Mouse (Mus musculus) midbrain, embryonic 15.5 days (tissue): ENCODE measurements around the gene Clcc1. TPM values are rescaled to one million over a fixed set of nuclear protein-coding genes. Genes with fewer than 3 reads are reported as not detected.
"Not testable (repeated sequence)": the region's sequence is repeated elsewhere in the genome, so short reads cannot be mapped to it uniquely, and the experiment has no call there.

Experiments
- ATAC-seq: fragments of 200-750 bp; cut with Nextera tagmentation; replicated peaks from 2 replicates; pipeline ENCODE4 v1.8.0; 2017; ENCODE audit warnings: moderate TSS enrichment
- H3K27ac ChIP-seq: fragments of 300-500 bp; sonication (generic); 2 replicates; pipeline ENCODE4 v1.5.1; 2015; ENCODE audit warnings: mild to moderate bottlenecking, inconsistent platforms
- H3K27me3 ChIP-seq: fragments of 300-500 bp; sonication (generic); replicated peaks from 2 replicates; pipeline ENCODE4 v1.6.1; 2015; ENCODE audit warnings: inconsistent platforms
- H3K36me3 ChIP-seq: fragments of 300-500 bp; sonication (generic); replicated peaks from 2 replicates; pipeline ENCODE4 v1.6.1; 2015; ENCODE audit warnings: inconsistent platforms
- H3K4me1 ChIP-seq: fragments of 300-500 bp; sonication (generic); 2 replicates; pipeline ENCODE4 v1.6.1; 2015; ENCODE audit warnings: inconsistent platforms
- H3K4me2 ChIP-seq: fragments of 300-500 bp; sonication (generic); 2 replicates; pipeline ENCODE4 v1.6.1; 2015; ENCODE audit warnings: inconsistent platforms, mild to moderate bottlenecking, moderate library complexity
- H3K4me3 ChIP-seq: fragments of 300-500 bp; sonication (generic); 2 replicates; pipeline ENCODE4 v1.5.1; 2015; ENCODE audit warnings: mild to moderate bottlenecking, inconsistent platforms
- H3K9ac ChIP-seq: fragments of 300-500 bp; sonication (generic); 2 replicates; pipeline ENCODE4 v1.6.1; 2015; ENCODE audit warnings: mild to moderate bottlenecking, inconsistent platforms
- H3K9me3 ChIP-seq: fragments of 300-500 bp; sonication (generic); 2 replicates; pipeline ENCODE4 v1.6.1; 2016; ENCODE audit warnings: inconsistent platforms
- WGBS: fragments of 180-500 bp; shearing (Covaris S2); methylation state at CpG from one replicate; pipeline ENCODE4 v1.1.7; 2015; ENCODE audit warnings: mixed read lengths; 5-methylcytosine and 5-hydroxymethylcytosine counted together
- polyA plus RNA-seq: library from polyadenylated mRNA; unstranded; fragments of >200 nt; fragmentation: Nextera tagmentation; extraction: Ambion mirVana; gene quantifications from 2 replicates; pipeline ENCODE4 v1.2.1, GENCODE M21; 2015

Gene Clcc1
- polyA plus RNA-seq, 1 experiment from 2014 or later, result 48.3 TPM

DNA sequence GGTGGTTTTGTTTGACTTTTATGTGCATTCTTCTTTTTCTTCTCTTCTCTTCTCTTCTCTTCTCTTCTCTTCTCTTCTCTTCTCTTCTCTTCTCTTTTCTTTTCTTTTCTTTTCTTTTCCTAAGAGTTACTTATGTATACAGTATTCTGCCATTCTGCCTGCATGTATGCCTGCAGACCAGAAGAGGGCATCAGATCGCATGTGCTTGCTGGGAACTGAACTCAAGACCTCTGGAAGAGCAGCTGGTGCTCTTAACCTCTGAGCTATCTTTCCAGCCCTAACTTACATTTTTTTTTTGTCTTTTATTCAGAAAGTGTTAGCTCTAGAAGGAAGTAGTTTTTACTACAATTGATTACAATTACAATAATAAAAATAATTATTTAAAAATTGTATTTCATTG, 7.2 kb downstream of the Clcc1 start:
- Histone ChIP-seq H3K36me3 (peaks cover 16% of the 10 kb centered on the region), H3K27ac (no peak overlapping the region), H3K4me3 (no peak overlapping the region), H3K27me3 (no peaks in the 10 kb centered on the region), H3K9ac (no peak overlapping the region), H3K4me2 (no peak overlapping the region), H3K9me3 (no peaks in the 10 kb centered on the region), H3K4me1 (no peaks in the 10 kb centered on the region)
- no peak for ATAC-seq
- WGBS, result 80% methylated on average over 1 of the region's 1 CpGs

DNA sequence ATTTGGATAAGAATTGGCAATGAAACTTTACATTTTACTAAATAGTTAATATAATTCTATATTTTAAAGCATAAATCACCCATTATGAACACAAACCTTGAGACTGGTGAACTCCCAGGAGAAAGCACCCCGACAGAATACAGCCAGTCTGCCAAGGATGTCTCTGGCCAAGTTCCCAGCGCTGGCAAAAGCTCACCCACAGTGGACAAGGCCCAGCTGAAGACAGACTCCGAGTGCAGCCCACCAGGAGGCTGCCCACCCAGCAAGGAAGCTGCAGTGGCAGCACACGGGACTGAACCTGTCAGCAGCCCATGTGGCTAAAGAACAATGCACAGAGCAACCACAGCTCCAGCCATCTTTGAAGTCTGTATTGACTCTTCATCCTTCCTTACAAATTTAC, 22.9 kb downstream of the Clcc1 start:
- no peak for ATAC-seq
- Histone ChIP-seq H3K27me3 (no peaks in the 10 kb centered on the region), H3K9ac (no peak overlapping the region), H3K27ac (no peak overlapping the region), H3K4me3 (no peak overlapping the region), H3K9me3 (no peaks in the 10 kb centered on the region), H3K36me3 (peaks cover 41% of the 10 kb centered on the region), H3K4me2 (no peak overlapping the region), H3K4me1 (no peaks in the 10 kb centered on the region)
- 68% methylated on average over 4 of the region's 4 CpGs for WGBS

DNA sequence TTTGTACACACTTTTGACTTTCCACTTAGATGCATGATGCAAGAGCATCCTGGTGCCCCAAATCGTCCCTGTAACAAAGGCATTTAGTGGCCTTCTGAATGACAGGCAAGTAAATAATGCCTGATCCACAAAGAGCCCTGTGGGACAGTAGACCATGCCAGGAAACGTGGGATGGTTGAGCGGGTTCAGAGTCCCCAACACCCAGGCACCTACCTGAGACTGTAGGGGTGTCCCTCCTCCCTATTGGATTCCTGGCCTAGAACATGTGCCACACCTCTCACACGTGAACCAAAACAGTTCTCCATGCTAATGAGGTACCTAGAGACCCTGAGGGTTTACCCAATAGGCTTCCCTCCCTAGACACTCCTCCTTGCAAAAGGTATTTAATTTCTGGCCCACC, 27.3 kb downstream of the Clcc1 start:
- 84% methylated on average over 4 of the region's 4 CpGs for WGBS
- H3K4me1 ChIP-seq, result no peaks in the 10 kb centered on the region
- no peaks in the 10 kb centered on the region for H3K9me3 ChIP-seq
- no peak overlapping the region for H3K9ac ChIP-seq
- no peak overlapping the region for H3K4me3 ChIP-seq
- no peaks in the 10 kb centered on the region for H3K27me3 ChIP-seq
- no peak overlapping the region for H3K27ac ChIP-seq
- ATAC-seq, result no peak
- peaks cover 33% of the 10 kb centered on the region for H3K36me3 ChIP-seq
- no peak overlapping the region for H3K4me2 ChIP-seq

DNA sequence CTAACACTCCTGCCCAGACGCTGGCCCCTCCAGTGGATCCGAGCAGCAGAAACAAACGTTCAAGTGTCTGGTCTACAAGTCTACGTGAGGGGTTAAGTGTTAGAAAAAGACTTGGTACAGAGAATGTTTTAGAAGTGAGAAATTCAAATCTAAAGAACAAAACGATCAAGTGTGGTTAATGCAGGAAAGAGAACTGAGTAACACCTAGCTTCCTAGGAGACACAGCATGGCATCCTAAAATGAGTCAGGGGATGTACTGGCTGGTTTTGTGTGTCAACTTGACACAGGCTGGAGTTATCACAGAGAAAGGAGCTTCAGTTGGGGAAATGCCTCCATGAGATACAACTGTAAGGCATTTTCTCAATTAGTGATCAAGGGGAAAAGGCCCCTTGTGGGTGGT, 29.9 kb downstream of the Clcc1 start:
- not testable (repeated sequence) for H3K9me3 ChIP-seq, H3K4me2 ChIP-seq, ATAC-seq, H3K27ac ChIP-seq, H3K4me3 ChIP-seq, H3K4me1 ChIP-seq, H3K9ac ChIP-seq, H3K27me3 ChIP-seq
- 97% methylated on average over 5 of the region's 5 CpGs for WGBS
- H3K36me3 ChIP-seq, result peaks cover 20% of the 10 kb centered on the region; the same call in 1 of the 2 replicates

DNA sequence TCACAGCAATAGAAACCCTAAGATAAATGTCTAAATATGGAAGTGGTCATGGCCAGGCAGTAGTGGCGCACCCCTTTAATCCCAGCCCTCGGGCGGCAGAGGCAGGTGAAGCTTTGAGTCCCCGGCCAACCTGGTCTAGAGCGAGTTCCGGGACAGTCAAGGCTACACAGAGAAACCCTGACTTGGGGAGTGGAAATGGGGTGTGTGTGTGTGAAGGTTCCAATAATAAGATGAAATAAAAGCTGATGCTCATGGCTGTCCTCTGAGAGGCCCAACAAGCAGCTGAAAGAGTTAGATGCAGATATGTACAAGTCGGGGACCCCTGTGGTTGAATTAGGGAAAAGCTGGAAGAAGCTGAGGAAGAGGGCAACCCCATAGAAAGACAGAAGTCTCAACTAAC, 32.0 kb downstream of the Clcc1 start:
- 94% methylated on average over 7 of the region's 7 CpGs for WGBS
- Histone ChIP-seq H3K4me2 (no peak overlapping the region), H3K27ac (no peak overlapping the region), H3K9me3 (no peaks in the 10 kb centered on the region), H3K27me3 (no peaks in the 10 kb centered on the region), H3K4me3 (no peak overlapping the region), H3K36me3 (peaks cover 16% of the 10 kb centered on the region; the same call in 1 of the 2 replicates), H3K4me1 (no peaks in the 10 kb centered on the region), H3K9ac (no peak overlapping the region)
- no peak for ATAC-seq

DNA sequence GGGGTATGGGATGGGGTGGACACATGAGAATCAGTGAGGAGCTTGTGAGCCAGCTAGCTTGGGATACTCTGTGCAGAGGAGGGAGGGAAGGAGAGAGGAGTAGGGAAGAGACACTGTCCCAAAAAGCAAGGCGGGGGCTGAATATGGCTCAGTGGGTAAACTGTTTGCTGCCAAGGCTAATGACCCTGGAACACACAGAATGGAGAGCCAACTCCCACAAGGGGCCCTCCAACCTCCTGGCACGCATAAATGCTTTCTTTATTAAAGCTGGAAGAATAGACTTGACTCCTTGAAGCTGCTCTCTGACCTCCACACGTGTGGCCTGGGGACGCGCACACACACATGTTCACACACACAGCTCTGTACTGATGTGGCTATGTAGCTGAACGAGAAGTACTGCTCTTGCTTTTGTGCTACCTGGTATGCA, 35.3 kb downstream of the Clcc1 start:
- no peak for ATAC-seq
- Histone ChIP-seq H3K27ac (no peak overlapping the region), H3K4me2 (no peak overlapping the region), H3K4me3 (no peak overlapping the region), H3K36me3 (0 out of 2 replicates have a peak, but pooled peaks cover 2% of the 10 kb centered on the region), H3K27me3 (no peaks in the 10 kb centered on the region), H3K9ac (no peak overlapping the region), H3K4me1 (no peaks in the 10 kb centered on the region), H3K9me3 (no peaks in the 10 kb centered on the region)
- WGBS, result 67% methylated on average over 6 of the region's 6 CpGs

DNA sequence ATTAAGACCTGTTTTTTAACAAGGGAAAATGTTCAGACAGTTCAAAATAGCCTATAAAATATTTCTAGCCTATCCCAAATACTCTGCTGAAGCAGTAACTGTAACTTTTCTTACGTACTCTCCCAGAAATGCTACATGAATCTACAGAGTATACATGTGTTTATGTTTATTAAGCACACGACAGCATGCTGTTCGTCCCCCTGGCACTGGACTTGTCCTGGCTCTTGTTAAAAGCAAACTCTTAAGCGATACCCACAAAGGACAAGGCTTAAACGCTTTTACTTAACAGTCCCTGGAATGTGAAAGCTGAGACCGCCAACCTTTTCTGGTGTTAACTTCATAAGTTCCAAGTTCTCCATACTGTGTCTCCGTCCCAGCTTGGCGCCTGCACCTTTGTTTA, 35.7 kb downstream of the Clcc1 start:
- no peak for ATAC-seq
- no peaks in the 10 kb centered on the region for H3K9me3 ChIP-seq
- no peak overlapping the region for H3K27ac ChIP-seq
- no peak overlapping the region for H3K9ac ChIP-seq
- no peaks in the 10 kb centered on the region for H3K27me3 ChIP-seq
- H3K4me3 ChIP-seq, result no peak overlapping the region
- H3K36me3 ChIP-seq, result 0 out of 2 replicates have a peak, but pooled peaks cover 2% of the 10 kb centered on the region
- H3K4me1 ChIP-seq, result no peaks in the 10 kb centered on the region
- no peak overlapping the region for H3K4me2 ChIP-seq
- 77% methylated on average over 8 of the region's 8 CpGs for WGBS

DNA sequence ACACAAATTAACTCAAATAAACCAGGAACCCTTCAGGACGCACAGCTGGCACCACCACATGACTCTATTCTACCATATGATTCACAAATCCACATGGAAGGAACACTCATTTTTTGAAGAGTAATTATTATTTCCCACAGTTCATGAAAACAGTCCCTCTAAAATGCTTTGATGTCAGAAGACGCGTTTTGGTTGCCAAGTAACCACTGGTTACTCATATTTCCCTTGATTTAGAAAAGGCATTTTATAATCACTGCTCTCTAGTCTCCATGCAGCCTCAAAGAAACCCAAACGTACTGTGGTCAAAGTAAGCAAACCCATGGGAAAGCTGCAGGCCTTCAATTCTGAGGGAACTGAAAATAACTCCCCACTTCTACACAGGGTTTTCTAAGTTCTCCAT, 36.3 kb downstream of the Clcc1 start:
- no peak for ATAC-seq
- H3K4me1 ChIP-seq, result no peaks in the 10 kb centered on the region
- no peak overlapping the region for H3K4me2 ChIP-seq
- no peaks in the 10 kb centered on the region for H3K27me3 ChIP-seq
- no peak overlapping the region for H3K9ac ChIP-seq
- H3K27ac ChIP-seq, result no peak overlapping the region
- 0 out of 2 replicates have a peak, but pooled peaks cover 2% of the 10 kb centered on the region for H3K36me3 ChIP-seq
- H3K9me3 ChIP-seq, result no peaks in the 10 kb centered on the region
- 72% methylated on average over 4 of the region's 4 CpGs for WGBS
- H3K4me3 ChIP-seq, result no peak overlapping the region

DNA sequence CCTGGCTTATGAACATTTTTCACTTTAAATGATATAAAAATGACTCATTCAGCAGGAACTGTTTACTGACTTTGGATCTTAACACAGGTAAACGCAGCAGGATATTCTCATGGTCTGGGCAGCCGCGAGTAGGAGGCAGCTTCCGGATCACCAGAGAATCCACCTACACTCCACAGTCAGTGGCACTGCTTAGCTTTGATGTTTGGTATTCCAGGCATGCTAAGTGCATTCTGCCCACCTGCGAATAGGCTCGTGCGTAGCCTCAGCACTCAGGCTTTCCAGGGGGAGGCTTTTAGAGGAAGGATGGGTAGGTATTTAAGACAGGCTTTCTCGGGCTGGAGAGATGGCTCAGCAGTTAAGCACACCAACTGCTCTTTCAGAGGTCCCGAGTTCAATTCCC, 40.6 kb downstream of the Clcc1 start:
- no peak overlapping the region for H3K4me2 ChIP-seq
- H3K9ac ChIP-seq, result no peak overlapping the region
- WGBS, result 90% methylated on average over 9 of the region's 9 CpGs
- no peaks in the 10 kb centered on the region for H3K36me3 ChIP-seq
- H3K27me3 ChIP-seq, result no peaks in the 10 kb centered on the region
- no peaks in the 10 kb centered on the region for H3K9me3 ChIP-seq
- ATAC-seq, result no peak
- no peak overlapping the region for H3K4me3 ChIP-seq
- no peak overlapping the region for H3K27ac ChIP-seq
- no peaks in the 10 kb centered on the region for H3K4me1 ChIP-seq

DNA sequence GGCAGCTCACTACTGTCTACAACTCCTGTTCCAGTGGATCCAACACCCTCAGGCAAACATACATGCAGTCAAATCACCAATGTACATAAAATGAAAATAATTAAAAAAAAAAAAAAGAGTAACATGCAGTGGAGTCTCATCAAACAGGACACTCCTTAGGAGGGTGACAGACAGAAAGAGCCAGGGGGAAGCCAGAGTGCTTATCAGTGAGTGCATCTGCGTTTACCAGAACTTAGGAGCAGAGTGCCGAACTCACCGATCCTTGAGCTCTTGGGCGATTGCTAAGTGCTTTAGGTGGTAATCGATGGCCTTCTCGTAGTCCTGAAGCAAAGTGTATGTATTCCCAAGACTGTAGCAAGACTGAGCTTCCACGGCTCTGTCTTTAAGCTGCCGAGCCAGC, 44.9 kb downstream of the Clcc1 start:
- Histone ChIP-seq H3K4me3 (no peak overlapping the region), H3K4me2 (no peak overlapping the region), H3K4me1 (no peaks in the 10 kb centered on the region), H3K9ac (no peak overlapping the region), H3K36me3 (0 out of 2 replicates have a peak, but pooled peaks cover 8% of the 10 kb centered on the region), H3K27ac (no peak overlapping the region), H3K27me3 (no peaks in the 10 kb centered on the region), H3K9me3 (no peaks in the 10 kb centered on the region)
- ATAC-seq, result no peak
- 91% methylated on average over 8 of the region's 8 CpGs for WGBS

DNA sequence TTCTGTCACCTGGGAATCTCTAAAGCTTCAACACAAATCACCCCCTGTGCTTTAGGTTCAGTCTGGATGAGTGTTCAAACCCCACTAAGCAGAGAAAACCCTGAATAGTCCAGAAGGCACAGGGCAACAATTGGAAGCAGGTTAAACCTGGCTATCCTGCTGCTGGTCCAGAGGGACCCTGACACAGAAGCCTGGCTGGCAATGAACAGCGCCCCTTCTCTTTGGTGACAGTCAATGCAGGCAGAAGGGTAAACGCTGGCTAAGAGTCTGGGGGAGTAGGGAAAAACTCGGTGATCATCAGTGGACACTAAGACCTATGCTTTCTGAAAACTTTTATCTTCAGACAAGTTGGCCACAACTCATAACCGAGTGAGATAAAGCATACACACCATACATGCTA, 46.1 kb downstream of the Clcc1 start:
- no peak overlapping the region for H3K4me3 ChIP-seq
- 0 out of 2 replicates have a peak, but pooled peaks cover 8% of the 10 kb centered on the region for H3K36me3 ChIP-seq
- H3K9ac ChIP-seq, result no peak overlapping the region
- no peak overlapping the region for H3K27ac ChIP-seq
- H3K27me3 ChIP-seq, result no peaks in the 10 kb centered on the region
- WGBS, result 96% methylated on average over 4 of the region's 4 CpGs
- no peak for ATAC-seq
- H3K4me1 ChIP-seq, result no peaks in the 10 kb centered on the region
- H3K9me3 ChIP-seq, result no peaks in the 10 kb centered on the region
- H3K4me2 ChIP-seq, result no peak overlapping the region

DNA sequence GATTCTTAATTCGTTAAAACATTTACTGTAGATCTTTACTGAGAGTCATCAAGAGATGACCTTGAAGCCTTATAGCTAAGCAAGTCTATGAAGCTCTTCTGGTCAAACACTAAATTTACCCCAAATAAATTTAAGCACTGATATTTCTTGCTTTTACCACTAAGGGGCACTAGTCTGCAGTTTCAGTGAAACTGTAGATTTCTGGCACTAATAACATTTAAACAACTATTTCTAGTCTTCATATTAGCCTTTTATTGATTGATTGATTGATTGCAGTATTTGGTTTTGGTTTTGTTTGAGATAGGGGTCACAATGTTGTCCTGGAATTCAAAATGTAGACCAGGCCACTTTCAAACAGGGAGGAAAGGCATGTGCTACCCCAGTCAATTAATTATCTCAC, 47.5 kb downstream of the Clcc1 start:
- H3K9me3 ChIP-seq, result no peaks in the 10 kb centered on the region
- H3K27me3 ChIP-seq, result no peaks in the 10 kb centered on the region
- 0 out of 2 replicates have a peak, but pooled peaks cover 8% of the 10 kb centered on the region for H3K36me3 ChIP-seq
- H3K4me3 ChIP-seq, result no peak overlapping the region
- H3K4me1 ChIP-seq, result no peaks in the 10 kb centered on the region
- no peak overlapping the region for H3K9ac ChIP-seq
- H3K27ac ChIP-seq, result no peak overlapping the region
- 85% methylated on average over 1 of the region's 1 CpGs for WGBS
- ATAC-seq, result no peak
- no peak overlapping the region for H3K4me2 ChIP-seq

DNA sequence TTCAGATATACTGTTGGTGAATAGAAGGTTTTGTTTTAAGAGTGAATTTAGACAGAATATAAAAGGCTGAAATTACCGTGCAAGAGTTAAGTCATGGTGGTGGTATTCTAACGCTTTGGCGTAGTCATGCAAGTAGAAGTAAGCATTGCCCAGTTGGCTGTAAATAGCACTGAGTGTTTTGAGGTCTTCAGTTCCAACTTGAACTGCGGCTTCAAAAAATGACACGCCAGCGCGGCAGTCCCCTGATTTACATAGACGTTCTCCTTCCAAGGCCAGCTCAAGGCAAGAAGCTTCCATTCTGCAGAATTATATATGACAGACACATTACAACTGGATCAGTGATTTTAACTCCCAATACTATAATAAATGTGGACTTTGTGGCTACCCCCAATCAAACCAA, 49.1 kb downstream of the Clcc1 start:
- Histone ChIP-seq H3K27me3 (no peaks in the 10 kb centered on the region), H3K4me1 (no peaks in the 10 kb centered on the region), H3K36me3 (0 out of 2 replicates have a peak, but pooled peaks cover 8% of the 10 kb centered on the region), H3K27ac (no peak overlapping the region), H3K4me2 (no peak overlapping the region), H3K4me3 (no peak overlapping the region), H3K9me3 (no peaks in the 10 kb centered on the region), H3K9ac (no peak overlapping the region)
- no peak for ATAC-seq
- 92% methylated on average over 8 of the region's 8 CpGs for WGBS
